Mouse (Mus musculus) layer of hippocampus, adult 18-20 months (tissue): ENCODE measurements around the gene Tagln2. TPM values are rescaled to one million over a fixed set of nuclear protein-coding genes. Genes with fewer than 3 reads are reported as not detected.

ENCODE experiments used
- DNase-seq, 2 experiments: peaks; one replicate each; pipeline ENCODE4 v3.0.0; 2022; ENCODE audit warnings: low spot score in 2 of 2
- total RNA-seq, 2 experiments: library from RNA; stranded (reverse); gene quantifications; 2 replicates each; pipeline ENCODE4 v1.2.3; 2021

The Tagln2 gene
- total RNA-seq, 2 experiments from 2014 or later, result 9.2 to 11.7 TPM

DNA sequence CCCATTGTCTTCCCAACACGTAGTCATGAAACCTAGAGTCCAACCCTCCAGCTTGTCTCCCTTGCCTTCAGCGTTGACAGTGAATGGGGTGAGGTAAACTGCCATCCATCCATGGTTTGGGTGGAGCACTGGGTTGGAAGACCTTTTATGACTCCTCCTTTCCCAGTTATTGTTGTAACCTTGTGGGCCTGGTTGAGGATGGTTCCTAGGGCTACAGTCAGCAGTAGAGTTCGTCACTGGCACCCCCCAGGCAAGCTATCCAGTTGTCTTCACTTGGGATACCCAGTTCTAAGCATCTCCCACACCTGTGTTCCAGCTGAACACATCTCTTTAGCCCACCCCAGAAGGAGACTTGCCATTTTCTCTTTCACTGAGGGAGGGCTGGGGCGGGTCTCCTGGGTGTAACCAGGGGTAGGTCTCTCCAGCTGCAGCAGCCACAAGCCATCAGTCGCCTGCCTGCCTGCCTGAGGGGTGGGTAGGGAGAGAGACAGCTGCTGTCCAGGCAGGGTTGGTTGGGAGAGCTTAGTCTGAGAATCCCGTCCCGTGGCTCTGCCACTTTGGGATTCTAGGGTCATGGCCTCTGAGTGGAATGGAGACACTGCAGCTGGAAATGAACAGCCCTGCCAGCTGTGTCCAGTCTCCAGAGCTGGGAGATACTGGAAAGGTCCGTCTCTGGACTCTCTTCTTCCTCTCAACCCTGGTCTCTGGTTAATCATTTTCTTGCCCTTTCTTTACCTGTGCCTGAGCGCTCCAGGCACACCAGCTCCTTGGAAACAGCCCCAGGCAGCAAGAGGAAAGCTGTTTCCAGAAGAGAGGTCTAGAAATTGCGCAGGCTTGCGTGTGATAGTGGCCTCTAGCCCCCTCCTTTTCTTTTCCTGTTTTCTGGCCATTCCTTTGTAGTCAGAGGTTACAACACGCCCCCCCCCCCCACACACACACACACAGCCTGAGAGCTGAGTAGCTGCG is 2.6 kb downstream of the Tagln2 start:
- no peak for DNase-seq

- no peak for DNase-seq
These were observed 3.5 kb downstream of the Tagln2 start for GRCm38 (mm10) chr1:172503111-172503997.

GRCm38 (mm10) chr1:172504756-172505155 is 4.9 kb downstream of the Tagln2 start:
- DNase-seq, result no peak

DNA sequence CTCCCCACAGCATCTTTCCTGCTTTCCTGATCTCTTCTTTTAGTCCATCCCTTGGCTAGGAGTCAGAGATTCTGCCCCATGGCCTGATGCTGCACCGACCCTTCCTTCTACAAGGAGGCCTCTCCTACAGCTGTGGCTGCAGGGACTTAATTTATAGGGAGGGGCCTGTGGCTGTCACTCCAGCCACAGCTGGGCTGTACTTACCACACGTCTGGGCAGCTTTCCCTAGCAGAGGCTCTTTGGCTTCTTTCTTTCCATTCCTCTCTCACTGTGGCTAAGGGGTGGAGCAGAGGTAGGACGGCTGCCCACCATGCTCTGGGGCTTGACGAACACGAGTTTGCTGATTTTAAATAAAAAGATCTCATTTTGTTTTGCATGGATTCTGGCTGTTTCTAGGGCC is 7.2 kb downstream of the Tagln2 start:
- DNase-seq, result no peak

- no peak for DNase-seq
These were observed 7.9 kb downstream of the Tagln2 start for GRCm38 (mm10) chr1:172507701-172508100.

GRCm38 (mm10) chr1:172508172-172508571 is 8.3 kb downstream of the Tagln2 start:
- DNase-seq, result no peak

GRCm38 (mm10) chr1:172509235-172509634 is 9.4 kb downstream of the Tagln2 start:
- no peak for DNase-seq

DNA sequence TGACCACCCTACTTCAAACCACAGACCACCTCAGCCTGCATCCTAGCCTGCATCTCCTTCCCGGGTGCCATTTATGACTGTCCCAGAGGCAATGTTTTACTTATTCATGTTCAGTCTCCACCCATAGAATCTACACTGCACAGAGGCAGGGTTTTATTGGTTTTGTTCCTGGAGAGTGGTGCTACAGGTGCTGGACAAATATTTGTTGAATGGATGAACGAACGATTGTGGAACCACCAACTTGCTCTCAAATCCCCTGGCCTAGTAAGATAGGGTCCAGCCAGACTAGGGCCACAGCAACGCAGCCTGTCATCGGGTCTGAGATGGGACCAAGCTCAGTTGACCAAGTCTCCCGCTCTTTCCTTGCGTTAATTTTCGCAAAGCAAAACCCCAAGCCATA is 10.1 kb downstream of the Tagln2 start:
- no peak for DNase-seq

GRCm38 (mm10) chr1:172510421-172510972 is 10.7 kb downstream of the Tagln2 start:
- DNase-seq, result no peak

DNA sequence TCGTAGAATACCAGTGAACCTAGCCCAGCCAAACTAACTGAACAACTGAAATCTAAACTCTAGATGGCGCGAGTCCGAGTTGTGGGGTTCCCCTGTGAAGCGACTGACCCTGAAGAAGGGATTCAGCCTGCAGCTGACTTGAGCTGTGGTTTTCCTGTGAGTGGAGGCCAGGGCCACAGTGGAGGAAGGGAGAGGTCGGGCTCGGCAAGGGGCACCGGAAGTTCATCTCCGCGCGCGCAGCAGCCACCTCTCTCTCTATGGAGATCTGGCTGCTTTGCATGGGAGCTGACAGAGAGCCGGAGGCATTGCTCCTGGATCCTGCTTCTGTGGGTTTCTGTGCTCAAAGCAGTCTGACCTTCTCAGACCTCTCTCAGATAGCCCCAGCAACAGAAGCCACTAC is 13.1 kb downstream of the Tagln2 start:
- DNase-seq, result no peak

- peak in 1 of 2 experiments; percentile 37 for DNase-seq
These were observed 13.8 kb downstream of the Tagln2 start for GRCm38 (mm10) chr1:172513525-172514212.

DNA sequence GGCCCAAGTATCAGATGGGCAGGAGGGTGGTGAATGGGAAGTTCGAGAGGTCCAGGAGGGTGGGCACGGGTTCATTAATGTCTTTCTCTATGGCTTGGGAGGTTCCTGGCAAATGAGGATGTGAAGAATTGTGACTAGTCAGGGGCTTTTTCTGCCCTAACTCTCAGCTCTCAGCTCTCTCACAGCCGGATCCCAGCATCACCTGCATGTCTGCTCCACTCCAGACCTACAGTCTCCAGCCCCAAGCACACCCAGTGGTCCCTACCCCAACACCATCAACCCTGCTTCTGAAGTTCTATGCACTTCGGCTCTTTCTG is 14.3 kb downstream of the Tagln2 start:
- DNase-seq, result no peak

DNA sequence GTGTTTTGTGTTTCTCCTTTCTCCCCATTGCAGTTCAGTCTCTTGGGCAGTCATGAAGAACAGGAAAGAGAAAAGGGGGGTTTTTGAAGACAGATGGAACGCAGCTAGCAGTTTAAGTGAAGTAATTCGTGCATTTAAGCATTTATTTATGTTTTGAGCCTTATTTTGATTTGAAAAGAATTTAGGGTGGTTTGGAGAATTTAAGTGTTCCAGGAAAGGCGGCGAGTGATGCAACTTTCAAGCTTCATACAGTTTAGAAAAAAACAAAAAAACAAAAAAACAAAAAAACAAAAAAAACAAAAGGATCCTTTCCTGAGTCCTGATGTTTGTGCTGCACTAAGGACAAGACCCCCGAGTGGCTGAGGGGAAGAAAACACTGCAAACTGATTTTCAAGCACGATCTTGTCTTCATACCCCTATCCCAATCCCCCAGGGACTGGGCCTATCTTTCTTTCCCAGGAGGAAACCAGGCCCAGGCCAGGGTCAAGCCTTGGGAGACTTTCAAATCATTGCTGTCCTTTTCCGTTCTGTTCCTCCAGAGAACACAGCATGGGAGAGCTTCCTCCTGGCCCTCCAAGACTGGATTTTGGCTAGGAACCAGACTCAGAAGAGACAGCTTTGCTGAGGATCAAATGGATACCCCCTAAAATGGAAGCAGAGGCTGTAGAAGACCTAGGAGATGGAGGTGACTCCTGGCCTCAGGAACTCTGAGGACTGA is 14.9 kb downstream of the Tagln2 start:
- DNase-seq, result no peak

GRCm38 (mm10) chr1:172515396-172515795 is 15.5 kb downstream of the Tagln2 start:
- no peak for DNase-seq

DNA sequence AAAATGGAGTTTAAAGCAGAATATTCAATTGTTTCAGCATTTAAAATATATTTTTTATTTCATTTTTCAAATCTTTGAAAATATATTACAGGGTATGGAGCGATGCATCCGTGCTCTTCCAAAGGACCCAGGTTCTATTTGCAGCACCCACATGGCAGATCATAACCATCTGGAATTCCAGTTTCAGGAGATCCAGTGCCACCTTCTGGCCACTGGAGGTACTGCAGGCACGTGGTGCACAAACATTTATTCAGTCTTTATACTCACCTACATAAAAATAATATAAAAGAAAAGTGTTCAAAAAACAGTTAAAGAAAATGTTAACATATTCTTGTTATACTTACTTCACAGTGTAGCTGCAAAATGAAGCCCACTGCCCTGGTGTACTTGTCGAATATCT is 18.2 kb downstream of the Tagln2 start:
- no peak for DNase-seq

- DNase-seq, result no peak
These were observed 19.8 kb downstream of the Tagln2 start for GRCm38 (mm10) chr1:172519644-172520043.

DNA sequence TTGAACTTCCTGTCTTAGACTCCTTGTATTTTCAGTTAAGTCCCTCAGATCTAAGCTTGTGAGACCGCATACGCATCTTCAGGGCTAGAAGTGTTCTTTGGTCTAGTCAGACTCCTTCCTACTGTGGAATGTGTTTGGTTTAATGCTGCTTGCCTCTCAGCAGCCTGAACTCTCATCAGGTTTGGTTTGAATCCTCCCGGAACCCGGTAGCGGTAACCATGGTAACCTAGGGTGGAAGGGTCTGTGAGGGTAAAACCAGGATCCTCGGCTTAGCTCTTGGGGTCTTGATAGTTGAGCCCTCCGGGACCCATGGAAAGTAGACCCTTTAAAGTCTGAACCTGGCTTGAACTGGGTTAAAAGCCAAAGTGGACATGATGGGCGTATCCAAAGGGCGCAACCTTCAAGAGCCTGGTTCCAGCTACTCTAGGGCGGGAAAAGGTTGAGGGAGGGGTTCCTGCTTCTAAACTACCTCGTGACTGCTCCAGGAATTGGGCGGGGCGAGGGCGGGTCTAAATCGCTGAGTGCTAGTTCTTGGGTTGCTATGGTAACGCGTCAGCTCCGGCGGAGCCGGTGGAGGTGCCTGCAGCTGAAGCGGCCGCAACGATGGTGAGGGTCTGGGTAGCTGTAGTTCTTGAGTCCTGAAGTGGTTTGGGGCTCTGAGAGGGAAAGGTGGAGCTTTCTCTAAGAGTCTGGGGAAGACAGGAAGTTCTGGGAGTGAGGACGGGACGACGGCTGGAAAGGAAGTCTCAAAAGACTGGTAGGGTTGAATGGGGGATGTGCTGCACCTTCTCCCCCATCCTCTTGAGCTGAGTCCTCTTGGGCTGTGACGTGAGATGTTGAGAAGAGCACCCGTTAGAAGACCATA is 21.0 kb downstream of the Tagln2 start, which contains the start of gene Cfap45:
Gene Cfap45 (plus strand): TSS at position 226 of the 865 bp plus-strand sequence.
- DNase-seq, result peak; percentile 69 to 83

- DNase-seq, result no peak
These were observed 22.7 kb downstream of the Tagln2 start for GRCm38 (mm10) chr1:172522524-172522923.

GRCm38 (mm10) chr1:172523699-172524101 is 23.9 kb downstream of the Tagln2 start:
- no peak for DNase-seq
